Mouse (Mus musculus) neural tube, embryonic 12.5 days (tissue): ENCODE results near the gene Acox3. TPM values are rescaled to one million over a fixed set of nuclear protein-coding genes. Genes with fewer than 3 reads are reported as not detected.

Experiments
- polyA plus RNA-seq: library from polyadenylated mRNA; unstranded; fragments of >200 nt; fragmentation: Nextera tagmentation; extraction: Ambion mirVana; gene quantifications from 2 replicates; pipeline ENCODE4 v1.2.1, GENCODE M21; 2016

Acox3 gene
- polyA plus RNA-seq, 1 experiment from 2014 or later, result 18.4 TPM

Other genes starting within 250 kb of the Acox3 start
- 10.0 and 18.2 TPM in 2 replicates for gene Hmx1, start 193.9 kb upstream of the Acox3 start, polyA plus RNA-seq
- 3.2 and 4.1 TPM in 2 replicates for gene Cpz, start 57.3 kb upstream of the Acox3 start, polyA plus RNA-seq
- gene Trmt44, start 8.0 kb upstream of the Acox3 start, polyA plus RNA-seq, result 7.8 and 9.7 TPM in 2 replicates
- gene Htra3, start 96.7 kb downstream of the Acox3 start, polyA plus RNA-seq, result 8.7 and 9.5 TPM in 2 replicates
- gene Sh3tc1, start 156.9 kb downstream of the Acox3 start, polyA plus RNA-seq, result 3.4 and 3.6 TPM in 2 replicates
- 3.0 and 4.4 TPM in 2 replicates for gene Ablim2, start 174.8 kb downstream of the Acox3 start, polyA plus RNA-seq